Mouse (Mus musculus) cerebellum, adult 8-10 months (tissue): ENCODE data around the gene Tnfsf12.
"Not testable (repeated sequence)": the region's sequence is repeated elsewhere in the genome, so short reads cannot be mapped to it uniquely, and the experiment has no call there.

Experiments
- DNase-seq: peaks from one replicate; pipeline ENCODE4 v3.0.0; 2022

Tnfsf12 gene

DNA sequence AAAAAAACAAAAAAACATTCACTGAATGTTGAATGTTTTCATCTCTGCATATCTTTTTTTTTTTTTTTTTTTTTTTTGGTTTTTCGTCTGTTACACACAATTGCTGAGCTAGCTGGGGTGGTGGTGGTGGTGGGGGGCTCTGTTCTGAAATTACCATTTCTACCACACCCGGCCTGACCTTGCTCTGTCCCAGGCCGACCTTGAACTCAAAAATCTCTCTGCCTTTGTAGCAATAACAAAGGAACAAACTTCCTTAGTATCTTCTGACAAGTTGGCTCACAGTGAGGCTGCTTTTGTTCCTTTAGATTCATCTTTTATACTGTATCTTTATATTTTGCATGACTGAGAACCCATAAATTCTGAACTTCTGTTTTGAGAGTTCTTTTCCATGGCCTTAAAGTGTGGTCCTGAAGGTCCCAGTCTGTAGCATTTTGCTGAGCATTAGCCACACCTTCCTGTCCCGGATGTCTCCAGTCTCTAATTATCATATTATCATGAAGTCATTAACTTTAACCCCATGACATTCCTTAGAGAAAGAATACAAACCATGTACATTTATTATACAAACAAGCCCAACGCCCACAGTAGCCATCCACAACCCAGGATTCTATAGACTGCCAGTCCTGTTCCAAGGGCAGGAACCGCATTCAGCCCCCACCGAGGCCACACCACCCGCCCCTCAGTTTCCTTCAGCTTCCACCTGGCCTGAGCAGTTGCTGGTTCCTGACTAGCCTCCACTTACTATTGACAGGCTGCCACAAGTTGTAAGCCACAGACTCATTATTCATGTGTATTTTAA, 8.4 kb upstream of the Tnfsf12 start:
- no peak for DNase-seq

GRCm38 (mm10) chr11:69703381-69703780, 7.7 kb upstream of the Tnfsf12 start:
- DNase-seq: not testable (repeated sequence)

DNA sequence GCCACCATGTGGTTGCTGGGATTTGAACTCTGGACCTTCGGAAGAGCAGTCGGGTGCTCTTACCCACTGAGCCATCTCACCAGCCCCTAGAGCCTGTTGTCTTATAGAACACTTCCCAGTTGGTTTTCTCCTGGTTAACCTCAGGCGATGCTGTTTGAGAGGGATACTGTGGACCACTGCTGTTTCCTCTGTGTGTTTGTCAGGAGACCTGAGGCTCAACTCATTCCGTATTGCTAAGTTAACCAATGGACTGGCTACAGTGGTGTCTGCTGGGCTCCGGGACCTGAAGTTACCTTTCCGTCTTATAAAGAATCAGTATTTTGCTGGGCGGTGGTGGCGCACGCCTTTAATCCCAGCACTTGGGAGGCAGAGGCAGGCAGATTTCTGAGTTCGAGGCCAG, 7.2 kb upstream of the Tnfsf12 start:
- not testable (repeated sequence) for DNase-seq

DNA sequence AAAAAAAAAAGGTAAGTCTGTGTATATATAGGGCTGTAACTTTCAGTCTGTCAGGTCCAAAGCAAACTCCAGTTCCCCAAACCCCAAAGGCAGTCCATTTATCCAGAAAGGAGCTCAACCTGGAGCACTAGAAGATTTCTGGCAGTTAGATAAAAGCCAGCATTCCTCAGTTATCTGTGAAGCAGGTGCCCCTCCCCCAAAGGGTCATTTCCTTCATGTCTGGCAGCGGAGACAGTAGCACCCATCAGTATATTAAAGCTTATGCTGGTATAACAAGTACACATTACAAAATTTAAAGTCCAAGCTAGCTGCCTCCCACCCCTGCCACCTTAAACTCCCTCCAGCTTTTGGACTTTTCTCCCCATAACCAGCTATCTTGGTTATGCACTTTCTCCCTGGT, 3.9 kb upstream of the Tnfsf12 start:
- no peak for DNase-seq

DNA sequence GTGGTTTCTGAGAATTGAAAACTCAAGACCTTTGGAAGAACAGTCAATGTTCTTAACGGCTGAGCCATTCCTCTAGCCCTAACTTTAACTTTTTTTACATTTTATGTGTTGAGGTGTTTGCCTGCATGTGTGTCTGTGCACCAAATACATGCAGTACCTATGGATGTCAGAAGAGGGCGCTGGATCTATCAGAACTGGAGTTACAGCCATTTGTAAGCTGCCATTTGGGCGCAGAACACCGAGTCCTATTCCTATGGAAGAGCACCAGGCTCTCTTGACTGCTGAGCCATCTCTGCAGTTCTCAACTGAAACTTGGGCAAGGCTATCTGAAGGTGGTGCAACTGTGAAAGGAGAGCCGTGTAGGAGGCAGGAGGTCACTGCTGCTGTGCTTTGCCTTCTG, 2.9 kb upstream of the Tnfsf12 start:
- DNase-seq: peak; percentile 10

- DNase-seq: no peak
Observed at GRCm38 (mm10) chr11:69697396-69697795, 1.7 kb upstream of the Tnfsf12 start.

DNA sequence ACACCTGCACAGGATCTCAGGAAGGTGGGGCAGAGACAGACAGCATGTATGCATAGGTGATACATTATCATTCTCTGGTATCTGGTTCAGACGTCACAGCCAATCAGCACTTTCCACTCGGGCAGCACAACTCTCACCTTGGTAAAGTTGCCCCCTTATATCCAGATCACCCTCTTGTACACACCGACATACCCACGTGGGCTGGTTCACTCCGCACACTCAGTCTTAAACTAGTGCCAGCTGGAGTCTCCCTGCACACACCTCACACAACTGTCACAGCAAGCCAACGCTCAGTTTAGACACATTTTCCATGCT, 646 bp downstream of the Tnfsf12 start:
- no peak for DNase-seq

GRCm38 (mm10) chr11:69693421-69693965, 2.2 kb downstream of the Tnfsf12 start:
- DNase-seq: no peak

DNA sequence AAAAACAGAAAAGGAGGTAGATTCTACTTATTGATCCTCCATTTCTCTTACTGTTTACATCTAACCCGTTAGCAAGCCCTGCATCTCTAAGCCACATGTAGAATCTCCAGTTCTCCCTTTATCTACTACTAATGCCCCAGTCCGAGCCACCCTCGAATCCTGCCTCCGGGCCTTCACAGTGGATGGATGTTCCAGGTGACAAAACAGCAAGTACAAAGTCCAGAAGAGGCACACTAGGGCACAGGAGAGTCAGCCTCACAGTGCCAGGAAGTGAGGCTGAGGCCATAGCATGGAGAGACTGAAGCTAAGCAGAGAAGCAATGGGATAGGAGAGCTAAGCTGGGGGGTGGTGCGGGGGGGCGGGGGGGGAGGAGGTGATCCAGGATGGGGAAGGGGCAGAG, 2.8 kb downstream of the Tnfsf12 start:
- DNase-seq: no peak

DNA sequence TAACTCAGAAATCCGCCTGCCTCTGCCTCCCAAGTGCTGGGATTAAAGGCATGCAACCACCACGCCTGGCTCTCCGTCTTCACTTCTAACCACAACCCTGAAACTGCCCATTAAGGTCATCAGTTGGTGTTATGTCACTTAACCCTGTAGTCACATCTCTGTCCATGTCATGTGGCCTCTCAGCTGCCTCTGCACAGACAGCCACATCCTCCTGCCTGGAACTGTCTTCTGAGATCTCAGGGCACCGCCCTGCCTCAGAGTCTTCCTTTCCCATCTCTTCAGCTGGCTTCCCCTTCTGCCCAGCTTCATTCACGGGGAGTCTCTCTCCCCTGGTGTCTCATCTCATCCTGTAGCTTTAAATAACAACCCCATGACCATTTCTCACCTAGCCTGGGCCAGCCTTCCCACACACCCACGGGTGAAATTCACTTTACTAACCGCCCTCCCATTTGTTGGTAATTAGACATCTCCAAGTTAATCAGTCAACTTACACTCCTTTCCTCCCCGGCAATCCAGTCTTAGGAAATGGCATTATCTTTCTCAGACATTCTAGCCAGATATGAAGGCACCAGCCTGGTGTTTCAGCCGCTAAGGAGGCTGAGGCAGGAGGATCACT, 3.3 kb downstream of the Tnfsf12 start:
- no peak for DNase-seq

DNA sequence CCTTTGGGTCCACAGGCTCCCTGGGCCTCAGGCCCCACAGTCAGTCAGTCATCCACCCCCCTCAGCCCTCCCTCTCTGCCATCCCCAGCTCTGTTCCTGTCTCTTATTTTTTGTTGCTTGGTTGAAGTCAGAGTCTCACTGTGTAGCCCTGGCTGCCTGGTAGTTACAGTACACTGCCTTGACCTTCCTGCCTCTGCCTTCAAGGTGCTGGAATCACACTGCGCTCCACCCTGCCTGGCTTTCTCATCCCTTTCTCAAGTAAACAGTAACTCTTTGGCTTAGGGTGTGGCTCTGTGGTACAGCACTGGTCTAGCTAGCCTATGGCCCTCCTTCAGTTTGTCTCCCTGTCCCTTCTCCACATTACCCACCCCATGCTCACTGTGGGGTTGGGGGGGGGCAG, 5.8 kb downstream of the Tnfsf12 start:
- DNase-seq: no peak

- DNase-seq: no peak
Observed at GRCm38 (mm10) chr11:69687061-69687460, 8.6 kb downstream of the Tnfsf12 start.

DNA sequence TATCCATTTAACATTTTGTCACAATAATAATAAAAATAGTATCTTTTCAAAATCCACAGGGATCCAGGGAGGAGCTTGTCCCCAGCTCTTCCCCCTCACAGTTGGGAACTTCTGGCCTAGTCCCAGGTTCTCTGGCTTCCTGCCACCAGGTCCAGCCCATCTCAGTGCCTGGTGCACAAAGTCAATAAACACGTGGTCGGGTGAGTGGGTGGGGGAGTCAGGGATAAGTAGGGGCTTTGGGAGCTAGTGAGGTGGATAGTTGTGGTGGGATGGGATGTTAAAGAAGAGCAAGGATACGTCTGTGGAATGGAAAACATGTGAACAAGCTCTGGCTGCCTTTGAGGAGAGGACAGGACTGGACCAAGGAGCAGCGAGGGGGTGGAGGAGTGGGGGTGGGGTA, 9.3 kb downstream of the Tnfsf12 start:
- DNase-seq: peak; percentile 77

DNA sequence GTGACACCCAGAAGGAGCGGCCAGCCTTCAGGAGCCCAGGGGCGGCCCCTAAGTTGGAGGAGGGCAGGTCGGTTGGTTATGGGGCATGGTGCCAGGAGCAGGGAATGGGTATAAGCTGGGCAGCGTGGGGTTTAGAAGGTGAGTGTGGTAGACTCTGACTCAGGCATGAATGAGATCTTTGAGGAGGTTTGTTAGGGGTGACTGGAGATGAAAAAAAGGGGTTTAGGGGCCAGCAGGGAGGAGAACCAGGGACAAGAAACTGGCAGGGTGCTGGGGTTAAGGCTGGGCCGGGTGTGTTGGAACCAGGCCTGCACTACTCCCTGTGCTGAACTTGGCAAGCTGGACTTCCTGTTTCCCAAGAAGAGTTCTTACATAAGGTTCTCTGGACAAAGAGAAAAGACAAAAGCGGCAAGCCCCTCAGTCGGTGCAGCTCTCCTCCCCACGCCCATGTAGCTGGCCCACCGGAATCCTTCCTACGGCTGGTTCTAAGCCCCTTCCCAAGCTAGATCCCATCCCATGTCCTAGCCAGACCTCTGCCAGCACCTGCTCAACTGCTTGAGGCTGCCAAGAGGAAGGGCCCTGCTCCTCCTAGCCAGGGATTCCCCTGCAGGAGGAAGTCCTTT, 10.0 kb downstream of the Tnfsf12 start, which contains the start of gene Tnfsf13:
Gene Tnfsf13, minus strand, starts transcription at position 259 of the 623 bp plus-strand sequence.
- DNase-seq: peak; percentile 85

GRCm38 (mm10) chr11:69684936-69685335, 10.7 kb downstream of the Tnfsf12 start:
- DNase-seq: no peak

GRCm38 (mm10) chr11:69684128-69684745, 11.4 kb downstream of the Tnfsf12 start:
- no peak for DNase-seq

- DNase-seq: no peak
Observed at GRCm38 (mm10) chr11:69683576-69683975, 12.1 kb downstream of the Tnfsf12 start.

DNA sequence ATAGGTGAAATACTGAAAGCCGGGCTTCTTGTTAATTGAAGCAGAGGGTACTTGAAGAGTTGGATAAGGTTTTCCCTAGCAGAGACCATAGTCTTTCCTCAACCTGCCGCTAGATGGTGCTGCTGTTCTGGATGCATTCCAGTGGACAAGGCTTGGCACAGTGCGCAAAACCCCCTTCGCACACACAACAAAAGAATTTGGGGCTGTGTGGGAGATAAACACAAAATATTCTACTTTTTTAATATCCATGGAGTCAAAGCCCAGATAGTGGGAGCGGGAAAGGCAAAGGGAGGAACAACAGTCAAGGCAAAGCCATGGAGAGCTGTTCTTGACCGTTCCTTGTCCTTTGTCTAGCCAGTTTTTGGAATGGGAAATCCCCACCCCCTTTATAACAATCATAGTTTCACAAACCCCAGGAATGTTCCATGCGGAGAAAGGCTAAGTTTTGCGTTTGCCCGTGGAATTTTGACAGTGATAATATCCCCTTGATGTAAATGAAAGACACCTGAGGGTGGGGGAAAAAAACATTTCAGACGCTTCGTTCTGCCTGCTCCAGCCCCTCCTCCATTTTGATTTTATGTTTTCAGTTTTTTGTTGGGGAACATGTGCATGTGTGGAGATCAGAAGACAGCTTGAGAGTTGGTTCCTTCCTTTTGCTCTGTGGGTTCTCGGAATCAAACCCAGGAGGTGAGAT, 12.7 kb downstream of the Tnfsf12 start:
- peak; percentile 92 for DNase-seq

GRCm38 (mm10) chr11:69682209-69682839, 13.3 kb downstream of the Tnfsf12 start:
- peak; percentile 43 for DNase-seq

GRCm38 (mm10) chr11:69681314-69682208, 14.1 kb downstream of the Tnfsf12 start, which contains the start of gene Senp3:
Gene Senp3 (minus strand): TSS chr11:69682084.
- peak; percentile 93 for DNase-seq
